Mouse (Mus musculus) T-helper 1 cell (primary cell): ENCODE measurements around the gene Rsph3a.

ENCODE experiments used
- in situ Hi-C: fragments of 300-600 bp; cut with MboI, MseI; formaldehyde crosslinking; loops from one replicate; pipeline ENCODE4 v1.15.1; 2025; ENCODE audit warnings: high pct_unique_total_duplicates

The Rsph3a gene

GRCm38 (mm10) chr17:7945117-7946052 is at the start of gene Rsph3a:
Rsph3a (plus strand) TSS chr17:7945614.
- in situ Hi-C loops: loop anchor here (10.0 to 25.0 kb wide), 2 partner anchors 92 to 1001 kb away; partner anchors contain the start of gene Rsph3b

GRCm38 (mm10) chr17:7896047-7896635 is 49.3 kb upstream of the Rsph3a start:
- in situ Hi-C loops: no loop called here

GRCm38 (mm10) chr17:7897120-7897519 is 48.3 kb upstream of the Rsph3a start:
- in situ Hi-C loops: no loop called here

- in situ Hi-C loops: no loop called here
These were observed 47.7 kb upstream of the Rsph3a start for GRCm38 (mm10) chr17:7897756-7898155.

- in situ Hi-C loops: no loop called here
These were observed 46.2 kb upstream of the Rsph3a start for GRCm38 (mm10) chr17:7899233-7899632.

- in situ Hi-C loops: no loop called here
These were observed 45.5 kb upstream of the Rsph3a start for GRCm38 (mm10) chr17:7899961-7900360.

GRCm38 (mm10) chr17:7901536-7901935 is 43.9 kb upstream of the Rsph3a start:
- in situ Hi-C loops: no loop called here

GRCm38 (mm10) chr17:7902362-7902761 is 43.1 kb upstream of the Rsph3a start:
- in situ Hi-C loops: no loop called here

- in situ Hi-C loops: no loop called here
These were observed 40.4 kb upstream of the Rsph3a start for GRCm38 (mm10) chr17:7904992-7905391.

GRCm38 (mm10) chr17:7905936-7906685 is 39.3 kb upstream of the Rsph3a start:
- in situ Hi-C loops: no loop called here

- in situ Hi-C loops: no loop called here
These were observed 30.7 kb upstream of the Rsph3a start for GRCm38 (mm10) chr17:7914596-7915227.

GRCm38 (mm10) chr17:7915791-7916190 is 29.6 kb upstream of the Rsph3a start:
- in situ Hi-C loops: no loop called here

- in situ Hi-C loops: no loop called here
These were observed 28.4 kb upstream of the Rsph3a start for GRCm38 (mm10) chr17:7916782-7917574.

- in situ Hi-C loops: no loop called here
These were observed 27.1 kb upstream of the Rsph3a start for GRCm38 (mm10) chr17:7918355-7918754.

GRCm38 (mm10) chr17:7919209-7919608 is 26.2 kb upstream of the Rsph3a start:
- in situ Hi-C loops: no loop called here

GRCm38 (mm10) chr17:7922564-7922963 is 22.9 kb upstream of the Rsph3a start:
- in situ Hi-C loops: no loop called here

GRCm38 (mm10) chr17:7924185-7924725 is 21.2 kb upstream of the Rsph3a start:
- in situ Hi-C loops: no loop called here

GRCm38 (mm10) chr17:7925413-7926160 is 19.8 kb upstream of the Rsph3a start, which contains the start of gene Tagap:
Tagap (plus strand) TSS chr17:7926000.
- in situ Hi-C loops: loop anchor here (5.0 to 25.0 kb wide), 2 partner anchors 53 to 112 kb away; no protein-coding TSS in a partner anchor
